Mouse (Mus musculus) midbrain, postnatal 0 days (tissue): ENCODE measurements at regions not wholly inside any gene's neighbourhood (a gene's known extent, or its start where the extent isn't known, plus 50 kb on each side); places are given as distances from the start of the nearest gene placed in this dataset.

ENCODE experiments used
- ATAC-seq: fragments of 200-750 bp; cut with Nextera tagmentation; 2 replicates; pipeline ENCODE4 v1.8.0; 2017; ENCODE audit warnings: moderate number of reproducible peaks, mild to moderate bottlenecking, moderate TSS enrichment, moderate library complexity; ENCODE audit not compliant: low FRiP score
- DNase-seq: peaks from one replicate; pipeline ENCODE4 v3.0.0-alpha.2; 2015; ENCODE audit warnings: low spot score
- H3K27ac ChIP-seq: fragments of 300-500 bp; sonication (generic); 2 replicates; pipeline ENCODE4 v1.5.1; 2014; ENCODE audit warnings: low read depth, mild to moderate bottlenecking, low read length, mixed read lengths
- H3K27me3 ChIP-seq: fragments of 300-500 bp; sonication (generic); 2 replicates; pipeline ENCODE4 v1.6.1; 2014; ENCODE audit warnings: low read length, control low read depth, mixed read lengths; ENCODE audit not compliant: insufficient read depth
- H3K36me3 ChIP-seq: fragments of 300-500 bp; sonication (generic); 2 replicates; pipeline ENCODE4 v1.6.1; 2014; ENCODE audit warnings: low read length, control low read depth, mixed read lengths; ENCODE audit not compliant: insufficient read depth
- H3K4me1 ChIP-seq: fragments of 300-500 bp; sonication (generic); 2 replicates; pipeline ENCODE4 v1.6.1; 2014; ENCODE audit warnings: mild to moderate bottlenecking, control low read depth, antibody characterized with exemption, low read length, mixed read lengths; ENCODE audit not compliant: insufficient read depth
- H3K4me2 ChIP-seq: fragments of 300-500 bp; sonication (generic); 2 replicates; pipeline ENCODE4 v1.6.1; 2014; ENCODE audit warnings: low read depth, mild to moderate bottlenecking, low read length, mixed read lengths; ENCODE audit not compliant: poor library complexity, severe bottlenecking
- H3K4me3 ChIP-seq: fragments of 300-500 bp; sonication (generic); 2 replicates; pipeline ENCODE4 v1.5.1; 2014; ENCODE audit warnings: low read depth, mild to moderate bottlenecking, low read length, moderate library complexity
- H3K9ac ChIP-seq: fragments of 300-500 bp; sonication (generic); replicated peaks from 2 replicates; pipeline ENCODE4 v1.6.1; 2014; ENCODE audit warnings: mild to moderate bottlenecking, low read length, moderate library complexity, mixed read lengths; ENCODE audit not compliant: poor library complexity, severe bottlenecking
- H3K9me3 ChIP-seq: fragments of 300-500 bp; sonication (generic); 2 replicates; pipeline ENCODE4 v1.6.1; 2016; ENCODE audit warnings: low read length, control low read depth
- CTCF ChIP-seq: IDR thresholded peaks from 2 replicates; pipeline ENCODE4 v1.5.1; 2016; ENCODE audit warnings: antibody characterized with exemption, mild to moderate bottlenecking
- WGBS: fragments of 180-500 bp; shearing (Covaris S2); extraction: QIAGEN DNeasy Blood & Tissue Kit; methylation state at CpG from one replicate; pipeline ENCODE4 v1.1.7; 2014; 5-methylcytosine and 5-hydroxymethylcytosine counted together

DNA sequence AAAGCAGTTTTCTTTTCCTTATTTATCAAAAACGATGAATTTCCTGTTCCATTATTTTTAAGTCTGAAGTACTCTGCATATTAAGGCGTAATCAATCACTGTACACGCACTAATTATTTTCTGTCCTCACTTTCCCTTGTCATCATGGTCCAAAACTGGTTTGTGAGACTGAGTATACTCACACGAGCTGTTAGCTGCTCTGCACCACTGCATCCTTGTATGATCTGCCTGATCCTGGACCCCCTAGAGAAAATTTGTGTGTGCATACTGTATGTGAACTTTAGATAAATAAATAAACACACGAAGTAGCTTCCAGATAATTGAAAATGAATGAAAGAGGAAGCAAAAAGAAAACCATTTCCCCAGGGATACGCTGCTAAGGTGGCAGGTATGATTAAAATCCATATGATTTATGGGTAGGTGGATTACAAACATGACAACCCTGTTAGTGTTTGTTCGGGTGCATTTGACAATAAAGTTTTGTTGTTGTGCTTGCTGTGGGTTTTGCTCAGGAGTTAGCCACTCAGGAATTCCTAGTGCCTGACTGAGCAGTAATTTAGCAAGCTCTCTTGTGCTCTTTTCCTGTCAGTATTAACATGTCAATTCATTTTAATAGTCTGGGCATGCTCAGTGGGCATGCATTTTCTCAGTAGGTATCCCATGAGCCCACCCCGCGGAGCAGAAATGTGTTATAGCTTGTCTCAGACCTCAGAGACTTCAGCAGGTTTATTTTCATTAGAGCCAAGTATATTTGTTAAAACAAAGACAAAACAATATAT is 666.6 kb upstream of the Zeb2 start:
- H3K9me3 ChIP-seq = no peaks in the 10 kb centered on the region
- no peak for TF ChIP-seq CTCF
- no peaks in the 10 kb centered on the region for H3K4me1 ChIP-seq
- H3K4me3 ChIP-seq = no peak overlapping the region
- H3K4me2 ChIP-seq = no peak overlapping the region
- no peaks in the 10 kb centered on the region for H3K36me3 ChIP-seq
- WGBS = 74% methylated on average over 9 of the region's 9 CpGs
- no peak overlapping the region for H3K9ac ChIP-seq
- no peaks in the 10 kb centered on the region for H3K27me3 ChIP-seq
- H3K27ac ChIP-seq = no peak overlapping the region
- ATAC-seq (no peak), DNase-seq (no peak)

DNA sequence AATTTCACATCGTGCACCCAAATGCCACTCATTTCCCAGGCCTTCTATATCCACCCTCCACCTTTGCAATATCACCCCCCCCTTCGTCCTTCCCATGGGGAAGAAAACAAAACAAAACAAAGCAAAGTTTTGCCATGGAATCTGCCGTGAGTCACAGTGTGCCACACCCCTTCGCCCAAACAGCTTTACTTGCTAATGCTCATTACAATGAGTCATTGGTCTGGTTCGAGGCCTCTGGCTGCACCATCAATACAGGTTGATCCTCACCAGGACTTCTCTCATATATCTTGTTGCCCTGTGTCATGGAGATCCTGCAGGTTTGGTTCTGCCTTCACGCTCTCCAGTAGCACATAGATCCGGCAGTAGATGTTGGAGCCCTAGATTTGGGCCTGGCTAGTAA is 660.3 kb upstream of the Zeb2 start:
- no peaks in the 10 kb centered on the region for H3K36me3 ChIP-seq
- DNase-seq (no peak), ATAC-seq (no peak)
- H3K9ac ChIP-seq = no peak overlapping the region
- H3K4me2 ChIP-seq = no peak overlapping the region
- no peak overlapping the region for H3K27ac ChIP-seq
- H3K4me1 ChIP-seq = no peaks in the 10 kb centered on the region
- H3K27me3 ChIP-seq = no peaks in the 10 kb centered on the region
- H3K9me3 ChIP-seq = no peaks in the 10 kb centered on the region
- H3K4me3 ChIP-seq = no peak overlapping the region
- WGBS = 90% methylated on average over 7 of the region's 7 CpGs
- no peak for TF ChIP-seq CTCF

GRCm38 (mm10) chr2:45776485-45777135 is 659.4 kb upstream of the Zeb2 start:
- H3K4me3 ChIP-seq = no peak overlapping the region
- no peaks in the 10 kb centered on the region for H3K36me3 ChIP-seq
- H3K27ac ChIP-seq = no peak overlapping the region
- no peaks in the 10 kb centered on the region for H3K9me3 ChIP-seq
- TF ChIP-seq CTCF = no peak
- peak; percentile 18 for DNase-seq
- H3K4me2 ChIP-seq = no peak overlapping the region
- no peaks in the 10 kb centered on the region for H3K27me3 ChIP-seq
- 84% methylated on average over 17 of the region's 17 CpGs for WGBS
- no peaks in the 10 kb centered on the region for H3K4me1 ChIP-seq
- ATAC-seq = no peak
- no peak overlapping the region for H3K9ac ChIP-seq

GRCm38 (mm10) chr2:45775691-45776090 is 658.5 kb upstream of the Zeb2 start:
- WGBS = 94% methylated on average over 4 of the region's 4 CpGs
- no peaks in the 10 kb centered on the region for H3K4me1 ChIP-seq
- no peaks in the 10 kb centered on the region for H3K9me3 ChIP-seq

DNA sequence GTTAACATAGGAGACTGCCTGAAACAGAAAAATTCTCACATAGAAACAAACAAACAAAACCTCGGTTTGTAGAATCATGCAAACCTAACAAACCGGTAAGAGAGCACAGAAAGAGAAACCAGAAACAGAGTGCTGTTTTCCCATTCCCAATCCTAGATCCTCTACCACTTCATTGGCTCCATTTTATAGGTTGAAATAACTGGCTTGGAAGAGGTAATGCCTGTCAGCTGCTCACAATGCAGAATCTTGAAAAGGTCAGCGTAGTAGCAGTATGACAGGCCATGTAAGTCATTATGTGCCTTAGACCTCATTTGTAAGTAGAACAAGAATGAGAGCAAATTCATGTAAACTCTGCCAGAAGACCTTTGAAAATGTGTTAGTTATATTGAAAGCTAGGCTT is 657.2 kb upstream of the Zeb2 start:
- Histone ChIP-seq H3K36me3 (no peaks in the 10 kb centered on the region), H3K4me2 (no peak overlapping the region), H3K4me1 (no peaks in the 10 kb centered on the region), H3K9ac (no peak overlapping the region), H3K4me3 (no peak overlapping the region), H3K9me3 (no peaks in the 10 kb centered on the region), H3K27me3 (no peaks in the 10 kb centered on the region), H3K27ac (no peak overlapping the region)
- ATAC-seq = no peak
- TF ChIP-seq CTCF = no peak
- 82% methylated on average over 3 of the region's 3 CpGs for WGBS
- DNase-seq = no peak

More at GRCm38 (mm10) chr2:45775691-45776090, 658.5 kb upstream of the Zeb2 start:
- no peak for TF ChIP-seq CTCF
- no peaks in the 10 kb centered on the region for H3K27me3 ChIP-seq
- H3K27ac ChIP-seq = no peak overlapping the region
- no peak overlapping the region for H3K9ac ChIP-seq
- no peaks in the 10 kb centered on the region for H3K36me3 ChIP-seq
- ATAC-seq (no peak), DNase-seq (no peak)
- no peak overlapping the region for H3K4me3 ChIP-seq
- no peak overlapping the region for H3K4me2 ChIP-seq

DNA sequence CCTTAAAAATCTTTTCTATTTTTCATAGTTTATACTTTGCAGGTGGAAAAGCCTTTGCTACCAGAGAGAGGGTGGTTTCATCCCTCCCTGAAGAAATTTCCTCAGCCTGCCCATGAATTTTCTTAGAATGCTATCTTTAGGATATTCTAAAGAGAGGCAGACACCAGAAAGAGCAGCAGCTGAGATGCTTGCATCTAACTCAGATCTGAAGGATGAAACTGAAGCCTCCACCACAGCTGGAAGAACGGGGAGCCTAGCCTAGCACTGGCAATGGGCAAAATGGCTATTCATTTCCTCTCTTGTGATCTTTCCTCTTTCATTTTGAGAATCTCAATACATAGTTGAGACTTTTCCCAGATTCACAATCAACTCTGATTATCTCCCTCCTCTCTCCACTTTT is 640.0 kb upstream of the Zeb2 start:
- H3K4me1 ChIP-seq = no peaks in the 10 kb centered on the region
- H3K27ac ChIP-seq = no peak overlapping the region
- 75% methylated on average over 1 of the region's 1 CpGs for WGBS
- ATAC-seq (no peak), DNase-seq (no peak)
- TF ChIP-seq CTCF = no peak
- no peaks in the 10 kb centered on the region for H3K36me3 ChIP-seq
- no peaks in the 10 kb centered on the region for H3K27me3 ChIP-seq
- no peaks in the 10 kb centered on the region for H3K9me3 ChIP-seq
- no peak overlapping the region for H3K4me2 ChIP-seq
- H3K4me3 ChIP-seq = no peak overlapping the region
- H3K9ac ChIP-seq = no peak overlapping the region
